Mouse (Mus musculus) left cerebral cortex, adult 2 months (tissue): ENCODE data around the gene Col4a4. TPM values are rescaled to one million over a fixed set of nuclear protein-coding genes. Genes with fewer than 3 reads are reported as not detected.

Source experiments
- DNase-seq, 2 experiments: peaks; one replicate each; pipeline ENCODE4 v3.0.0; 2021 to 2022; ENCODE audit warnings: low spot score in 2 of 2, mixed read lengths in 1 of 2; ENCODE audit errors: extremely low spot score in 1 of 2
- H3K27ac ChIP-seq: fragments of 200-600 bp; 2 replicates; pipeline ENCODE4 v1.8.1; 2022
- H3K4me3 ChIP-seq: fragments of 200-600 bp; 2 replicates; pipeline ENCODE4 v1.8.1; 2022
- CTCF ChIP-seq: fragments of 200-600 bp; IDR thresholded peaks from 2 replicates; pipeline ENCODE4 v1.8.1; 2022; ENCODE audit warnings: antibody characterized with exemption, mild to moderate bottlenecking, moderate library complexity
- intact Hi-C: fragments of 180-260 bp; cut with DNase I; formaldehyde crosslinking; loops from one replicate; pipeline ENCODE4 v1.15.1; 2025
- total RNA-seq, 2 experiments: library from RNA; stranded (reverse); gene quantifications; 2 replicates each; pipeline ENCODE4 v1.2.3; 2021

The Col4a4 gene
- total RNA-seq, 2 experiments from 2014 or later: 2.5 to 2.9 TPM

DNA sequence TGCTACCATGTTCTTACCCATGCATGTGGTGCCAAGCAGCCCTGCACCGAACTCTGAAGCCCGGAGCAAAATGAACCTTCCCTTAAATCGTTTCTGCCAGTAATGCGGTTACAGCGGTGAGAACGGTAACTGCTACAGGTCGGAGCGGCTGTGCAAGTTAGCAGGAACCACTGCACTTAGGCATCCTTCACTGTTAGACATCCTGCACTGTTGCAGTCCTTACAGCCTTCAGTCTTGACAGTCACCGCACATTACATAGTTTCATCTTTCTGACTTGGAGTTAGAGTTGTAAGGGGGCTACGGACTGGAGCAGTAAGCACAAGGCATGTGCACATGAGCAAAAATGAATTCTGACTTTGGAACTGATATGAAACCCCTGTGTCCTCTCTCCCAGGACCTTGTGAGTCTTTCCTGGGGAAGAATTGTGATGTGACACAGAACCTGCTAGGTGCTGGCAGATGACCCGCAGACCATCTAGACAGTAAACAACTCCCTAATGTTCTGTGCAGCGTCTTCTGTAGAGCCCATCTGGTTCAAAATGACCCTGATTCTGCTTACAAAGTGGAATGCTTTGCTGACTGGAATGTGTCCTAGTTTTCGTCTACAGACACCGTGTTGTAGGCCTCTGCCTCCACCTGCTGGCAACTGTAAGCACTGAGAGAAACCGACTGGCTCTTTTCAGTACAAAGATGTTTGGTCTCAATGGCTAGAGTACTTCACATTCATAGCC is 153.6 kb downstream of the Col4a4 start:
- peak; percentile 93 for TF ChIP-seq CTCF
- intact Hi-C loops: loop anchor here (1.0 to 5.0 kb wide), 4 partner anchors 116 to 1118 kb away; partner anchors contain the start of genes Irs1 and Rhbdd1
- H3K27ac ChIP-seq: no peak overlapping the region
- H3K4me3 ChIP-seq: peak overlapping the region; percentile 37
- DNase-seq: peak; percentile 71 to 76

DNA sequence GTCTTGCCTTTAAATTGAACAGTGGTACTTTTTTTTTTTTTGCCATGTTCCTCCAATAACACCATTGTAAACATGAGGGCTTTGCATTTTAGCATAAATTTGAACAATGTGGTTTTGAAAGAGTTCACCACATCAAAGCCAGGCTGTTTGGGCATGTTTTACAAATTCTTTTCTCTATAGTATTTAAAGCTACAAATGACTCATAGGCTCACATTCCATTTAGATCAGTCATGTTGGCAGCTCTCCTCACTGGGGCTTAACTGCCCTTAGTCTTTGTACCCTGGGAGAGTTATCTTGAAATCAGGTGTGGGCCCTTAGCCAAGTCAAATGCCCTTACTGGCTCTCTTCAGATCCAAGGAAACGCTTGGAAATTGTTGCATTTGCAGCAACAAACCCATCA is 157.6 kb downstream of the Col4a4 start:
- intact Hi-C loops: no loop called here
- H3K27ac ChIP-seq: no peak overlapping the region
- no peak for TF ChIP-seq CTCF
- no peak overlapping the region for H3K4me3 ChIP-seq
- no peak for DNase-seq

DNA sequence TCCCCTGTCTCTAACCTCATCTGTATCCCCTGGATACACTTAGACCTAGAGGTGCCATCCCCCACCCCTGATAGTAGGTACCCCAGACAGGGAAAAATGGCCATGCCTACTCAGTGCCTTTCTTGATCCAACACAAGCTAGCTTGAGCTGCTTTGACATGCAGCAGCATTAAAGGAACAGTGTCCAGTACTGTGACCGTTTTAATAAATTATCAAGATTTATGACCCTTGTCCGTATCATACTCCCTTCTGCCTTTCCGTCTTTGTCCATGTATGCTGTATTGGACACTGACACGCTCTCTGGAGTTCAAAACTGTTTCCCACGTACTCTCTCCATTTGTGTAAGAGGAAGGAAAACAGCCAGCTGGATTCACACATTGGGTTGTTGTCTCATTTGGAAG is 158.9 kb downstream of the Col4a4 start:
- Histone ChIP-seq H3K27ac (no peak overlapping the region), H3K4me3 (no peak overlapping the region)
- intact Hi-C loops: no loop called here
- TF ChIP-seq CTCF: no peak
- no peak for DNase-seq

DNA sequence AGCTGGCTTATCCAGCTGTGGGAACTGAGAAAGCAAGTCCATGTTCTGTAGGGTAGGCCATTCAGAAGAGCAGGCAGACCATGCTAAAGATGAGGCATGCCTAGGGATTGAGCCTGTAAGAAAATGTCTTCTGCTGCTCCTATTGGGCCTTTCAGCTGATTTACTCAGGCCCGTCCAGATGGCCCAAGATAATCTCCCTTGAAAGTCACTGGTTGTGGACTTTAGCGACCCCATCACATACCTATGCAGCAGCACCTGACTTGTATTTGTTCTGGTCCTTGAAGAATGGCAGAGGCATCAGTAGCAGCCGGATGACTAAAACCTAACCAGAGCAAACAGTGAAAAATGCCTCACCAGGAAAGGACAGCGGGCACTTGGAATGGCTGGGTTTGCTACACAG is 171.0 kb downstream of the Col4a4 start:
- no peak for DNase-seq
- intact Hi-C loops: no loop called here

DNA sequence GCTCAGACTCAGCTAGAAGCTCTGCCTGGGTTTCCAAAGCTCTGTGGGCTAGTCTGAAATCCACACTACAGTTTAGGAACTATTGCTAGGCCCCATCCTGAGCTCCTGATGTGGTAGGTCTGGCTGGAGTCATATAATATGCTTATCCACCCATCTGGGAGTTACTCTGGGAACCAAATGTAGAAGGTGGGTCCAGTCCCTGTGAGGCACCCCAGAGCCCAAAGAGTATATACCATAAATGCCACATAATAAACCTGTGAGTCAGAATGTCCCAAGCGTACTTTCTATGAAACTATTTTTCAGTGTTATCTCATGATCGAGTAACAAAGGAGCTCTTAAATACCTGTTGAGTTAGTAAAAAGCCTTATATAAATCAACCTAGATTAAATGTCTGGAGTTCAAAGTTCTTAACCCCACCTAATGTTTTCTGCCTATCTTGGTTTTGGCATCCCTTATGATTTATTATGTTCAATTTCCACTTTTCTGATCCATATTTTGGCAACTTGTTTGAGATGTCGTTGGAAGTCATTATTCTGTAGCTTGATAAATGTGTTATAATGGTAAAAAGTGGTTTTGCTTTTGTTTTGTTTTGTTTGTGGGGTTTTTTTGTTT is 172.1 kb downstream of the Col4a4 start:
- intact Hi-C loops: no loop called here
- Histone ChIP-seq H3K4me3 (no peak overlapping the region), H3K27ac (no peak overlapping the region)
- TF ChIP-seq CTCF: no peak
- no peak for DNase-seq

More for the DNA sequence above, 171.0 kb downstream of the Col4a4 start:
- H3K4me3 ChIP-seq: no peak overlapping the region
- no peak for TF ChIP-seq CTCF
- H3K27ac ChIP-seq: no peak overlapping the region

DNA sequence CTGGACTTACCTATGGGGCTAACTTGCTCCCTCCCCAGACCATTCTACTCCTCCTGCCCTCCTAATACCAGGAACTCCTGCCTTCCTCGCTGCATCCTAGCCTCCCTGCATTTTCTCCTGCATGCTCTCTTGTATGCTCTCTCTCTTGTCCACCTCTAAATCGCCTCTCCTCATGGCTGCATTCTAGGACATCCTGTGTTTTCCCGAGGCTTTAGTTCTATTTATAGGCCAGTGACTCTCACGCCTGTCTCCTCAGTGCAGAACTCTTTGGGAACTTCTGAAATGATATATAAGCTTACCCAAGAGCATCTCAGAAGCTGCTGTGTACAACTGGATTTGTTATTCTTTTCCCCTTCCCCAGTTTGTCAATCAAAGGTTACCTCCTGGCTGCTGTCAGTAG is 174.6 kb downstream of the Col4a4 start:
- TF ChIP-seq CTCF: no peak
- H3K27ac ChIP-seq: no peak overlapping the region
- intact Hi-C loops: no loop called here
- no peak overlapping the region for H3K4me3 ChIP-seq
- no peak for DNase-seq

DNA sequence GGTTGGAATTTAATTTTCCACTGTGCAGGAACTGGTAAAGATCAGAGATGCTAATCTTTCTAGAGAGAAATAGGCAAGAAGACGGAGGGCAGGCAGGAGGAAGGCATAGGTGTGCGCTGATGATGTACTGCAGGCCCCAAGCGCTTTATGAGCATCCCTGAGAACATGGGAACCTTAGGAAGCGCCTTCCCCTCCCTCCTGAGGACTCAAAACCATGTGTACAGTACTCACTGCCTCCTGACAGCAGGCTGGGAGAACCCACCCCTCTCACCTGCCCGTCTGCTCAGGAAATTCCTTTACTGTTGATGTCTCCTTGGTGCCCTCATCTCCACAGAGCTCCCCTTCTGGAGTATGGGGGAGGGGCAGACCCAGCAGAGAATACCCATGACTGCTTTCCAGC is 175.1 kb downstream of the Col4a4 start:
- Histone ChIP-seq H3K27ac (no peak overlapping the region), H3K4me3 (no peak overlapping the region)
- no peak for TF ChIP-seq CTCF
- intact Hi-C loops: no loop called here
- peak in 1 of 2 experiments; percentile 3 for DNase-seq

DNA sequence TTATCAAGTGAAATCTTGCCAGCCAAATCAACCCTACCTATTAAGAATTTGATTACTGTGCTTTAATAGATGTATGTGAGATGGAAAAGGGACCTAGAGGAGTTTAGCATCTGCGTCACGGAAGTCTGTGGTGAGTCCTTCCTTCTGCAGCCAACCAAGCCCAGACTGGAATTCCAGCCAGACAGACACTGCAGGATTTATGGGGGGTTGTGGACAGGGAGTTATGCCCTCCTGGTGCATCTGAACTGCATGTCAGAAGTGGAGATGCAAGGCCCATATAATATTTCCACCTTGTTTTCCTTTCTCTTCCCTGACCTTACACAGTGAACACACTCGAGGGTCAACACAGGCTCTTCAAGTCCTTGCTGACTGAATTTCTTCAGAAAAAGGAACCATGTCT is 176.1 kb downstream of the Col4a4 start:
- DNase-seq: peak in 1 of 2 experiments; percentile 3
- intact Hi-C loops: no loop called here
- Histone ChIP-seq H3K27ac (no peak overlapping the region), H3K4me3 (no peak overlapping the region)
- no peak for TF ChIP-seq CTCF

DNA sequence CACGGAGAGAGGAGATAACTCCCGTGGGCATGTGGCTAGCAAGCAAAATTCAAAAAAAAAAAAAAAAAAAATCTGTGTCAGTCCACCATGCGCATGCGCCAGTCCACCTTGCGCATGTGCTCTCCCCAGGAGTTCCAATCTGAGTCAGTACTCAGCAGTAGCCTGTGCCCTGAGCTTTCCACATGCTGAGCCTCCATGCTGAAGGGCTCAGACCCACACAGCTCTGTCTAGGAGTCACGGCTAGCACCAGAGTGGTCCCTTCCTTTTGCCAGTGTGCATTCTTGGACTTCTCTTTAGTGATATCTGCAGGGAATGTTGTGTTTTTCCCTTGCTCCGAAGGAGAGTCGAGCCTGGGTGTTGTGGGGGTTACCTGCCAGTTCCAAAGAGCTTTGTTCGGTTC is 177.4 kb downstream of the Col4a4 start:
- Histone ChIP-seq H3K27ac (no peak overlapping the region), H3K4me3 (no peak overlapping the region)
- DNase-seq: peak in 1 of 2 experiments; percentile 8
- no peak for TF ChIP-seq CTCF
- intact Hi-C loops: no loop called here

DNA sequence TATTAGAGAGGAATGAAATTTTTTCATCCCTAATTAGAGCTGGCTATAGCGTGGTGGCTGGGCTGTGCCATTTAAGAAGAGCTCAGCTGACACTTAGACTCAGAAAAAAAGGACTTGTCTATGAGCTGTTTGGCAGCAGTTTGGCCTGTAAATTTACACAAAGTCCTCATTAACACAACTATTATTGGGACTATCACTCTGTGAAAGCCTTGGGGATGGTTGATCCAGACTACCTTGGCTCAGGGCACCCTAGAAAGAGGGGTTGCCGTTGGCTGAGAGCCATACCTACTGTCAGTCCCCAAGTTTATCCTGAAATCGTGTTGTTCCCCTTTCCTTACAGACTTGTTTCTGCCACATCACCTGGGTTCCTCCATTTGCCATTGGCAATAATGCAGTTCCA is 178.9 kb downstream of the Col4a4 start:
- TF ChIP-seq CTCF: no peak
- no peak for DNase-seq
- H3K27ac ChIP-seq: no peak overlapping the region
- H3K4me3 ChIP-seq: no peak overlapping the region
- intact Hi-C loops: no loop called here

Other genes starting within 250 kb of the Col4a4 start
- gene Col4a3, start 72 bp upstream of the Col4a4 start, total RNA-seq: under 1 TPM; 0.75 to 0.86 TPM
- 100 to 1,000 TPM; 263 to 273 TPM for gene Mff, start 138.0 kb upstream of the Col4a4 start, total RNA-seq
- not detected for gene Tm4sf20, start 181.6 kb upstream of the Col4a4 start, total RNA-seq
- gene Gm47791, start 184.4 kb upstream of the Col4a4 start, total RNA-seq: not detected